Mouse (Mus musculus): ENCODE measurements around the gene Slc25a40. TPM values are rescaled to one million over a fixed set of nuclear protein-coding genes. Genes with fewer than 3 reads are reported as not detected.

Gene Slc25a40
- total and polyA plus RNA-seq, 3 experiments = 2.5 to 8.6 (median 8.3) TPM

- H3K79me2 ChIP-seq (replicated peaks; ENCODE audit: control insufficient read depth, insufficient read depth, low read length) = no peaks in the 10 kb centered on the region
- no peak overlapping the region for H3K9ac ChIP-seq (ENCODE audit: low read depth, low read length)
- no peak for DNase-seq
- no peak overlapping the region for H3K4me3 ChIP-seq
- H3K27ac ChIP-seq = no peak overlapping the region
- TF ChIP-seq POLR2A (IDR thresholded peaks at IDR 0.05; ENCODE audit: insufficient read depth, low read depth, low read length) = no peak
- no peak for TF ChIP-seq EP300 (IDR thresholded peaks at IDR 0.05; ENCODE audit: insufficient read depth, low read depth, low read length)
- TF ChIP-seq CTCF (IDR thresholded peaks at IDR 0.05) = no peak
- no peaks in the 10 kb centered on the region for H3K36me3 ChIP-seq (ENCODE audit: control insufficient read depth, insufficient read depth, low read length)
- H3K4me1 ChIP-seq (ENCODE audit: control insufficient read depth, insufficient read depth, low read length) = no peaks in the 10 kb centered on the region
- no peaks in the 10 kb centered on the region for H3K27me3 ChIP-seq (ENCODE audit: control insufficient read depth, insufficient read depth, low read length)
- WGBS = 73% methylated on average over 4 of the region's 4 CpGs
- intact Hi-C loops (cut with DNase I) = loop anchor here (5.0 to 10.0 kb wide), 2 partner anchors 184 to 557 kb away; no protein-coding TSS in a partner anchor
Measured at GRCm38 (mm10) chr5:8487989-8488700, 65.5 kb downstream of the Slc25a40 start.

DNA sequence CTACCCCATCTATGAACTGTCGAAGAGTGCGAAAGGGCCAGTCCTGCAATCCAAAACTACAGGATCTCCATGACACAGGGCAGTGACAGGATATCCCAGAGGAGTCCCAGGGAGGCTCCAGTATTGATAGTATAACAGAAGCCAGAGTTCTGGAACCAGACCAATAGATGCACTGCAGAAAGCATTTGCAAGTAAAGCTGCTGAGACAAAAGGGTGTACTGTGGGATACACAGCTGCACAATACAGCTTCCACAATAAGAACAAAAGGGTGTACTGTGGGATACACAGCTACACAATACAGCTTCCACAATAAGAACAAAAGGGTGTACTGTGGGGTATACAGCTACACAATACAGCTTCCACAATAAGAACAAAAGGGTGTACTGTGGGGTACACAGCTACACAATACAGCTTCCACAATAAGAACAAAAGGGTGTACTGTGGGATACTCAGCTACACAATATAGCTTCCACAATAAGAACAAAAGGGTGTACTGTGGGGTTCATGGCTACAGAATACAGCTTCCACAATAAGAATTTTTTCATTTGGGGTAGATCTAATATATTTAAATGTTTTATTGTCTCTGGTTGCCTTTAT, 66.1 kb downstream of the Slc25a40 start:
- DNase-seq = no peak
- Histone ChIP-seq H3K36me3 (ENCODE audit: control insufficient read depth, insufficient read depth, low read length) (no peaks in the 10 kb centered on the region), H3K4me1 (ENCODE audit: control insufficient read depth, insufficient read depth, low read length) (no peaks in the 10 kb centered on the region), H3K27me3 (ENCODE audit: control insufficient read depth, insufficient read depth, low read length) (no peaks in the 10 kb centered on the region), H3K4me3 (no peak overlapping the region), H3K27ac (no peak overlapping the region), H3K9ac (ENCODE audit: low read depth, low read length) (no peak overlapping the region), H3K79me2 (replicated peaks; ENCODE audit: control insufficient read depth, insufficient read depth, low read length) (no peaks in the 10 kb centered on the region)
- WGBS = 67% methylated on average over 2 of the region's 2 CpGs
- intact Hi-C loops (cut with DNase I) = loop anchor here (1.0 to 10.0 kb wide), 3 partner anchors 184 to 556 kb away; no protein-coding TSS in a partner anchor
- no peak for TF ChIP-seq POLR2A (IDR thresholded peaks at IDR 0.05; ENCODE audit: insufficient read depth, low read depth, low read length)
- no peak for TF ChIP-seq CTCF (IDR thresholded peaks at IDR 0.05)
- TF ChIP-seq EP300 (IDR thresholded peaks at IDR 0.05; ENCODE audit: insufficient read depth, low read depth, low read length) = no peak

DNA sequence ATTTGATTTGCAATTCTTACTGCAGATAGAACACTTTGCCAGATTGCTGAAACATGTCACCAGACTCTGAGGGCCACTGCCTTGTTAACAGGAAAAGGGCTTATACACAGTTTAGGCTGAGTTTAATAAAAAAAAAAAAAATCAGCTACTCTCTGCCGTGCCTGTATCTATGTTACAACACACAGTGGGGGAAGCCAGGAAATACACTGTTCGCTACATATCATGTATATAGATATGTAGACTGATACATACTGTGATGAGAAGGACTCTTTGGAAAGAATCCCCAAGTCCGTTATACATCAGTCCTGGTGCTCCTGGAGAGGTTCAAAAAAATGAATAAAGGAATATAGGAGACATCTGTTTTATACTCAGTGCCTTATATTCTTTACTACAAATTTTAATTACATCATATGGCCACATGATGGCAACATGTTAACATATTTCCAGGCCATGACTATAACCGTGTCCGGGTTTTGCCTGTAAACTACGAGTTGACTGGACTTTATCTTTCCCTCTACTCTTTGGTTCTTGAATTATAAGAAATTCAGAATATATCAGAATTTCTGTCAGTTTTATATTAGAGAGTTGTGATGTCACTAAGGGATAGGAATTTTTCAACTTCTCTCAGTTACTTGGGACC, 66.9 kb downstream of the Slc25a40 start:
- 23% methylated on average over 6 of the region's 6 CpGs for WGBS
- Histone ChIP-seq H3K79me2 (replicated peaks; ENCODE audit: control insufficient read depth, insufficient read depth, low read length) (no peaks in the 10 kb centered on the region), H3K36me3 (ENCODE audit: control insufficient read depth, insufficient read depth, low read length) (no peaks in the 10 kb centered on the region), H3K4me3 (no peak overlapping the region), H3K27ac (no peak overlapping the region), H3K27me3 (ENCODE audit: control insufficient read depth, insufficient read depth, low read length) (no peaks in the 10 kb centered on the region), H3K4me1 (ENCODE audit: control insufficient read depth, insufficient read depth, low read length) (no peaks in the 10 kb centered on the region), H3K9ac (ENCODE audit: low read depth, low read length) (no peak overlapping the region)
- DNase-seq = no peak
- intact Hi-C loops (cut with DNase I) = loop anchor here (1.0 to 10.0 kb wide), 3 partner anchors 183 to 555 kb away; no protein-coding TSS in a partner anchor
- TF ChIP-seq POLR2A (IDR thresholded peaks at IDR 0.05; ENCODE audit: insufficient read depth, low read depth, low read length) = no peak
- peak; percentile 72 for TF ChIP-seq CTCF (IDR thresholded peaks at IDR 0.05)
- TF ChIP-seq EP300 (IDR thresholded peaks at IDR 0.05; ENCODE audit: insufficient read depth, low read depth, low read length) = no peak

DNA sequence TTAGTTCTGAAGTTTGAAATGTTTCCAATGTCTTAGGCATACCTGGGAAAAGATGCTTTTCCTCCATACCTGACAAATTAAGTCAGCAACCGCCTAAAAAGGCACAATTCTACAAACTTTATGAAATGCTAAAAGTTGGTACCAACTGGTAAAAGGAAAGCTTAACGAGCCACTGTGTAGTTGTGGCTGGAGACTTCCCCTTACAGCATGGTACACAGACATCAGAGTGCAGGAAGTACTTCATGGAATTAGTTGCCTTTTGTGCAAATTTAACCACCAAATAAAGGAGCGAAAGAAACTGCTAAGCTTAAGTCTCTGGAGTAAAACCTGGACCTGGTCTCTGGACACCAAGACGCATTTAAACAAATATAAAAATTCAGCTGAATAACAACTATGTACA, 69.1 kb downstream of the Slc25a40 start:
- H3K9ac ChIP-seq (ENCODE audit: low read depth, low read length) = no peak overlapping the region
- no peaks in the 10 kb centered on the region for H3K79me2 ChIP-seq (replicated peaks; ENCODE audit: control insufficient read depth, insufficient read depth, low read length)
- no peaks in the 10 kb centered on the region for H3K27me3 ChIP-seq (ENCODE audit: control insufficient read depth, insufficient read depth, low read length)
- H3K4me3 ChIP-seq = no peak overlapping the region
- no peaks in the 10 kb centered on the region for H3K36me3 ChIP-seq (ENCODE audit: control insufficient read depth, insufficient read depth, low read length)
- TF ChIP-seq EP300 (IDR thresholded peaks at IDR 0.05; ENCODE audit: insufficient read depth, low read depth, low read length) = no peak
- no peak for TF ChIP-seq CTCF (IDR thresholded peaks at IDR 0.05)
- TF ChIP-seq POLR2A (IDR thresholded peaks at IDR 0.05; ENCODE audit: insufficient read depth, low read depth, low read length) = no peak
- H3K4me1 ChIP-seq (ENCODE audit: control insufficient read depth, insufficient read depth, low read length) = no peaks in the 10 kb centered on the region
- 79% methylated on average over 4 of the region's 4 CpGs for WGBS
- no peak overlapping the region for H3K27ac ChIP-seq
- no peak for DNase-seq
- intact Hi-C loops (cut with DNase I) = no loop called here

Other genes with a start within 250 kb of the Slc25a40 start
- 1 to 10 TPM; 3.6 to 4.7 TPM for gene Adam22, start 54.7 kb upstream of the Slc25a40 start, total RNA-seq (2021)
- gene Adam22, start 54.7 kb upstream of the Slc25a40 start, polyA plus RNA-seq (2012; rRNA removed) = 1.7 and 3.3 TPM in 2 replicates
- gene Dbf4, start 134 bp upstream of the Slc25a40 start, total RNA-seq (2021) = under 1 TPM; 0.77 to 0.94 TPM
- gene Dbf4, start 134 bp upstream of the Slc25a40 start, polyA plus RNA-seq (2012; rRNA removed) = 0.53 and 0.56 TPM in 2 replicates
- under 1 TPM; 0.23 to 0.31 TPM for gene Rundc3b, start 200.1 kb downstream of the Slc25a40 start, total RNA-seq (2021)
- gene Rundc3b, start 200.1 kb downstream of the Slc25a40 start, polyA plus RNA-seq (2012; rRNA removed) = 0.08 and 0.15 TPM in 2 replicates
- 10 to 100 TPM in 1 of 2 experiments, 1 to 10 TPM in 1; 8.3 to 11.0 TPM for gene Abcb1a, start 237.2 kb downstream of the Slc25a40 start, total RNA-seq (2021)
- gene Abcb1a, start 237.2 kb downstream of the Slc25a40 start, polyA plus RNA-seq (2012; rRNA removed) = 6.3 and 9.8 TPM in 2 replicates